Mouse (Mus musculus) layer of hippocampus, adult 2 months (tissue): ENCODE results near the gene Gls. TPM values are rescaled to one million over a fixed set of nuclear protein-coding genes. Genes with fewer than 3 reads are reported as not detected.

Experiments used
- DNase-seq, 2 experiments: peaks; one replicate each; pipeline ENCODE4 v3.0.0; 2022; ENCODE audit warnings: low spot score in 2 of 2
- H3K27ac ChIP-seq: fragments of 200-600 bp; 2 replicates; pipeline ENCODE4 v1.8.1; 2022
- H3K4me3 ChIP-seq: fragments of 200-600 bp; 2 replicates; pipeline ENCODE4 v1.8.1; 2022; ENCODE audit warnings: mild to moderate bottlenecking
- CTCF ChIP-seq: fragments of 200-600 bp; conservative IDR thresholded peaks from 2 replicates; pipeline ENCODE4 v1.8.1; 2022; ENCODE audit warnings: antibody characterized with exemption, mild to moderate bottlenecking, moderate library complexity
- total RNA-seq, 2 experiments: library from RNA; stranded (reverse); gene quantifications; 2 replicates each; pipeline ENCODE4 v1.2.3; 2021

Gls gene
- total RNA-seq, 2 experiments from 2014 or later: 391 to 398 TPM

GRCm38 (mm10) chr1:52163707-52164457 lies 69.2 kb downstream of the Gls start:
- Histone ChIP-seq H3K27ac (peak overlapping the region; percentile 65), H3K4me3 (no peak overlapping the region)
- DNase-seq: peak in 1 of 2 experiments; percentile 20
- no peak for TF ChIP-seq CTCF

GRCm38 (mm10) chr1:52161151-52161550 lies 71.9 kb downstream of the Gls start:
- no peak for DNase-seq
- no peak for TF ChIP-seq CTCF
- Histone ChIP-seq H3K27ac (no peak overlapping the region), H3K4me3 (no peak overlapping the region)

- peak; percentile 41 to 71 for DNase-seq
- no peak for TF ChIP-seq CTCF
- Histone ChIP-seq H3K27ac (peak overlapping the region; percentile 86), H3K4me3 (no peak overlapping the region)
Observed at GRCm38 (mm10) chr1:52158490-52159381, 74.3 kb downstream of the Gls start.

GRCm38 (mm10) chr1:52158040-52158439 lies 75.0 kb downstream of the Gls start:
- TF ChIP-seq CTCF: no peak
- DNase-seq: no peak
- no peak overlapping the region for H3K4me3 ChIP-seq
- peak overlapping the region; percentile 86 for H3K27ac ChIP-seq

- H3K27ac ChIP-seq: peak overlapping the region; percentile 44
- TF ChIP-seq CTCF: no peak
- DNase-seq: no peak
- no peak overlapping the region for H3K4me3 ChIP-seq
Observed at GRCm38 (mm10) chr1:52156351-52156750, 76.7 kb downstream of the Gls start.

GRCm38 (mm10) chr1:52154890-52155289 lies 78.1 kb downstream of the Gls start:
- Histone ChIP-seq H3K4me3 (no peak overlapping the region), H3K27ac (no peak overlapping the region)
- no peak for DNase-seq
- no peak for TF ChIP-seq CTCF

GRCm38 (mm10) chr1:52152936-52153335 lies 80.1 kb downstream of the Gls start:
- H3K4me3 ChIP-seq: no peak overlapping the region
- TF ChIP-seq CTCF: no peak
- DNase-seq: no peak
- H3K27ac ChIP-seq: no peak overlapping the region

- DNase-seq: no peak
- no peak for TF ChIP-seq CTCF
- no peak overlapping the region for H3K4me3 ChIP-seq
- H3K27ac ChIP-seq: no peak overlapping the region
Observed at GRCm38 (mm10) chr1:52152369-52152768, 80.7 kb downstream of the Gls start.

GRCm38 (mm10) chr1:52151166-52151565 lies 81.9 kb downstream of the Gls start:
- Histone ChIP-seq H3K4me3 (no peak overlapping the region), H3K27ac (peak overlapping the region; percentile 81)
- no peak for TF ChIP-seq CTCF
- DNase-seq: no peak

- TF ChIP-seq CTCF: no peak
- no peak for DNase-seq
- Histone ChIP-seq H3K27ac (peak overlapping the region; percentile 81), H3K4me3 (no peak overlapping the region)
Observed at GRCm38 (mm10) chr1:52150676-52151075, 82.4 kb downstream of the Gls start.

GRCm38 (mm10) chr1:52149934-52150346 lies 83.1 kb downstream of the Gls start:
- TF ChIP-seq CTCF: no peak
- Histone ChIP-seq H3K27ac (peak overlapping the region; percentile 81), H3K4me3 (no peak overlapping the region)
- peak; percentile 66 to 72 for DNase-seq

- Histone ChIP-seq H3K4me3 (no peak overlapping the region), H3K27ac (peak overlapping the region; percentile 81)
- TF ChIP-seq CTCF: no peak
- no peak for DNase-seq
Observed at GRCm38 (mm10) chr1:52148696-52149095, 84.3 kb downstream of the Gls start.

GRCm38 (mm10) chr1:52148178-52148577 lies 84.9 kb downstream of the Gls start:
- H3K4me3 ChIP-seq: no peak overlapping the region
- no peak overlapping the region for H3K27ac ChIP-seq
- no peak for DNase-seq
- no peak for TF ChIP-seq CTCF
